Mouse (Mus musculus): ENCODE measurements at regions not wholly inside any gene's neighbourhood (a gene's known extent, or its start where the extent isn't known, plus 50 kb on each side); places are given as distances from the start of the nearest gene placed in this dataset.

GRCm38 (mm10) chr1:48792573-48792972, 1899.9 kb upstream of the Slc39a10 start:
- no peak for DNase-seq (ENCODE audit: low spot score)

GRCm38 (mm10) chr1:48753252-48753755, 1860.7 kb upstream of the Slc39a10 start:
- no peak for DNase-seq (ENCODE audit: low spot score)

- peak; percentile 59 for DNase-seq (ENCODE audit: low spot score)
Observed at GRCm38 (mm10) chr1:48733580-48733979, 1840.9 kb upstream of the Slc39a10 start.

- peak; percentile 25 for DNase-seq (ENCODE audit: low spot score)
Observed at GRCm38 (mm10) chr1:48708606-48709005, 1816.0 kb upstream of the Slc39a10 start.

Measured in layer of hippocampus, adult 11-12 months (tissue).